Mouse (Mus musculus) limb, embryonic 14.5 days (tissue): ENCODE measurements around the gene Serpina11. TPM values are rescaled to one million over a fixed set of nuclear protein-coding genes. Genes with fewer than 3 reads are reported as not detected.

Experiments
- ATAC-seq: fragments of 200-750 bp; cut with Nextera tagmentation; 2 replicates; pipeline ENCODE4 v1.8.0; 2017; ENCODE audit warnings: low read depth, moderate number of reproducible peaks, moderate TSS enrichment; ENCODE audit not compliant: low FRiP score
- DNase-seq: peaks from one replicate; pipeline ENCODE4 v3.0.0-alpha.2; 2015; ENCODE audit warnings: low spot score
- H3K27ac ChIP-seq: fragments of 300-500 bp; sonication (generic); replicated peaks from 2 replicates; pipeline ENCODE4 v1.5.1; 2014; ENCODE audit warnings: low read depth, mild to moderate bottlenecking, low read length, moderate library complexity, mixed read lengths
- H3K27me3 ChIP-seq: fragments of 300-500 bp; sonication (generic); 2 replicates; pipeline ENCODE4 v1.6.1; 2014; ENCODE audit warnings: low read length, mixed read lengths; ENCODE audit not compliant: control insufficient read depth, insufficient read depth
- H3K36me3 ChIP-seq: fragments of 300-500 bp; sonication (generic); 2 replicates; pipeline ENCODE4 v1.6.1; 2014; ENCODE audit warnings: mild to moderate bottlenecking, low read length, moderate library complexity, mixed read lengths; ENCODE audit not compliant: control insufficient read depth, insufficient read depth
- H3K4me1 ChIP-seq: fragments of 300-500 bp; sonication (generic); 2 replicates; pipeline ENCODE4 v1.6.1; 2014; ENCODE audit warnings: antibody characterized with exemption, low read length, mixed read lengths; ENCODE audit not compliant: control insufficient read depth, insufficient read depth
- H3K4me2 ChIP-seq: fragments of 300-500 bp; sonication (generic); replicated peaks from 2 replicates; pipeline ENCODE4 v1.6.1; 2014; ENCODE audit warnings: low read depth, mild to moderate bottlenecking, low read length, moderate library complexity; ENCODE audit not compliant: severe bottlenecking
- H3K4me3 ChIP-seq: fragments of 300-500 bp; sonication (generic); replicated peaks from 2 replicates; pipeline ENCODE4 v1.5.1; 2014; ENCODE audit warnings: low read length
- H3K9ac ChIP-seq: fragments of 300-500 bp; sonication (generic); 2 replicates; pipeline ENCODE4 v1.6.1; 2014; ENCODE audit warnings: mild to moderate bottlenecking, low read depth, low read length, moderate library complexity; ENCODE audit not compliant: severe bottlenecking
- H3K9me3 ChIP-seq: fragments of 300-500 bp; sonication (generic); 2 replicates; pipeline ENCODE4 v1.6.1; 2016; ENCODE audit warnings: low read length; ENCODE audit not compliant: control insufficient read depth
- POLR2A ChIP-seq: fragments of 200-500 bp; IDR thresholded peaks from 2 replicates; pipeline ENCODE4 v1.8.0; 2012; ENCODE audit warnings: inconsistent platforms, mild to moderate bottlenecking, moderate library complexity, borderline replicate concordance; ENCODE audit not compliant: insufficient read depth, insufficient read length; ENCODE audit errors: extremely low read depth
- WGBS: fragments of 180-500 bp; shearing (Covaris S2); extraction: QIAGEN DNeasy Blood & Tissue Kit; methylation state at CpG from one replicate; pipeline ENCODE4 v1.1.7; 2014; 5-methylcytosine and 5-hydroxymethylcytosine counted together
- polyA plus RNA-seq, 2 experiments: library from polyadenylated mRNA; depleted of rRNA in 1 of 2; stranded (reverse) in 1 of 2; unstranded in 1 of 2; fragments of >200 nt; fragmentation: Nextera tagmentation in 1 of 2; extraction: Ambion mirVana in 1 of 2; gene quantifications; 2 replicates each; pipeline versions ENCODE4 v1.2.1 to v1.2.3; 2012 to 2014

Serpina11 gene
- polyA plus RNA-seq, 2 experiments = not detected

DNA sequence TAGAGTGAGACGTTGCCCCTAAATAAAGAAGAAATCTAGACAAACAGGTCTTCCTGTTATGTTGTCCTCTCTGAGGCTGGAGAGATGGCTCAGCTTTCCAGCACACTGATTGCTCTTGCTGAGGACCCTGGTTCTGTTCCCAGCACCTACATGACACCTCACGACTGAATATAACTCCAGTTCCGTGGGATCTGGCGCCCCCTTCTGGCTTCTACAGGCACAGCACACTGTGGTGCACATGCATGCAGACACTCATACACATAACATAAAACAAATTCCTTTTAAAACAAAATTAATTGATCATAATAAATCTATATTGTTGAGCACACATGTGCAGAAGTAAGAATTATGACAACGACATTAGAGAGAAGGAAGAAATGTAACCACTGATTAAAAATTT lies 14.9 kb upstream of the Serpina11 start:
- H3K27me3 ChIP-seq = no peaks in the 10 kb centered on the region

DNA sequence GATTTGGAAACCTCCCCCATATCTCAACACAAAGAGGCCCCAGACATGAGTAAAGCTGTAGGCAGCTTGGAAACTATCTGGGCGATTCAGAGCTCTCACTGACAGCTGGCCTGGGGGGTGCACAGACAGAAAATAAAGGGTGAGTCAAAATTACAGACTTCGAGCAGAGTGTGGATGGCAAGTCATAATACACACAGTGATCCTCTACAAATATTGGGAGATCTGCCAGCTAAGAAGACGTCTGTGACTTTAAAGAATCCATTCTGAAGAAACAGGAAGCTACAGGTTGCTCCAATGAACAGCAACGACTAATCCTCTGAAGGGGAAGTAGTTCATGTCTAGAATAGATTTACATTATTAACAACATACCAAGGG lies 13.5 kb upstream of the Serpina11 start:
- ATAC-seq (no peak), DNase-seq (no peak)
- no peak overlapping the region for H3K4me2 ChIP-seq
- H3K27me3 ChIP-seq = no peaks in the 10 kb centered on the region
- H3K4me3 ChIP-seq = no peak overlapping the region
- TF ChIP-seq POLR2A = no peak
- no peaks in the 10 kb centered on the region for H3K36me3 ChIP-seq
- WGBS = 57% methylated on average over 4 of the region's 4 CpGs
- H3K9ac ChIP-seq = no peak overlapping the region
- no peaks in the 10 kb centered on the region for H3K9me3 ChIP-seq
- H3K27ac ChIP-seq = no peak overlapping the region
- no peaks in the 10 kb centered on the region for H3K4me1 ChIP-seq

More for the DNA sequence above, 14.9 kb upstream of the Serpina11 start:
- H3K9me3 ChIP-seq = no peaks in the 10 kb centered on the region
- H3K4me2 ChIP-seq = no peak overlapping the region
- TF ChIP-seq POLR2A = no peak
- H3K27ac ChIP-seq = no peak overlapping the region
- ATAC-seq (no peak), DNase-seq (no peak)
- no peaks in the 10 kb centered on the region for H3K36me3 ChIP-seq
- no peak overlapping the region for H3K4me3 ChIP-seq
- 87% methylated on average over 5 of the region's 5 CpGs for WGBS
- H3K9ac ChIP-seq = no peak overlapping the region
- no peaks in the 10 kb centered on the region for H3K4me1 ChIP-seq

- no peak for TF ChIP-seq POLR2A
- Histone ChIP-seq H3K4me2 (no peak overlapping the region), H3K9ac (no peak overlapping the region), H3K36me3 (no peaks in the 10 kb centered on the region), H3K4me1 (no peaks in the 10 kb centered on the region), H3K4me3 (no peak overlapping the region), H3K27ac (no peak overlapping the region), H3K27me3 (no peaks in the 10 kb centered on the region), H3K9me3 (no peaks in the 10 kb centered on the region)
- WGBS = 71% methylated on average over 10 of the region's 10 CpGs
- ATAC-seq (no peak), DNase-seq (no peak)
Measured at GRCm38 (mm10) chr12:104002569-104003237, 12.9 kb upstream of the Serpina11 start.

- Histone ChIP-seq H3K4me1 (no peaks in the 10 kb centered on the region), H3K36me3 (no peaks in the 10 kb centered on the region), H3K27ac (no peak overlapping the region), H3K9ac (no peak overlapping the region), H3K9me3 (no peaks in the 10 kb centered on the region), H3K27me3 (no peaks in the 10 kb centered on the region), H3K4me3 (no peak overlapping the region), H3K4me2 (no peak overlapping the region)
- ATAC-seq (no peak), DNase-seq (no peak)
- WGBS = 87% methylated on average over 3 of the region's 3 CpGs
- TF ChIP-seq POLR2A = no peak
Measured at GRCm38 (mm10) chr12:104000594-104000993, 10.8 kb upstream of the Serpina11 start.

DNA sequence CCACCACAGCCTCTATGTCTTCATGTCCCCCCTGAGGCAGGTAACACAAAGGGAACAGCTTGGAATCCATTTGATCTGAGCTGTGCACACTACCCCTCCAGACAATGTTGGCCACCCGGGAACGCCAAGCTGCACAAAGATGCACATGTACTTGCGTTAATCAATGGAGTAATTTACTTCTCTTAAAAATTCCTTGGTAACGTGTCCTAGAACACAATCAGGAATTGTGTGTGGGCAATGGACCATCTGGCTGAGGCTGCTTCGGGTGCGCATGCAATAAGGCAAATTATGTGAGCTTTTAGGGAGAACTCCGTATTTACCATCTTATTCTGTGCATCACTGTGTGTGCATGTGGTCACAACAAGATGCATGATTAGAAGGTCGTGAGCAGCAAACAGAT lies 9.9 kb upstream of the Serpina11 start:
- DNase-seq (no peak), ATAC-seq (no peak)
- TF ChIP-seq POLR2A = no peak
- H3K9ac ChIP-seq = no peak overlapping the region
- 87% methylated on average over 8 of the region's 8 CpGs for WGBS
- H3K27ac ChIP-seq = no peak overlapping the region
- H3K4me2 ChIP-seq = no peak overlapping the region
- H3K4me1 ChIP-seq = no peaks in the 10 kb centered on the region
- H3K36me3 ChIP-seq = no peaks in the 10 kb centered on the region
- no peaks in the 10 kb centered on the region for H3K27me3 ChIP-seq
- H3K4me3 ChIP-seq = no peak overlapping the region
- no peaks in the 10 kb centered on the region for H3K9me3 ChIP-seq
